Mouse (Mus musculus): Measurements from ENCODE around the gene Mettl13. TPM values are rescaled to one million over a fixed set of nuclear protein-coding genes. Genes with fewer than 3 reads are reported as not detected.

Mettl13 gene
- 1 to 10 TPM; 7.3 to 8.1 TPM for total RNA-seq (2021)

GRCm38 (mm10) chr1:162548016-162548916, at the start of gene Mettl13:
TSS of gene Mettl13 (minus strand) at chr1:162548551.
- peak; percentile 89 to 92 for DNase-seq
- intact Hi-C loops (cut with DNase I): loop anchor here (2.0 kb wide), 1 partner anchor 23 kb away; the partner anchor contains the start of gene Vamp4

GRCm38 (mm10) chr1:162597379-162598102, 49.2 kb upstream of the Mettl13 start:
- intact Hi-C loops (cut with DNase I): no loop called here
- DNase-seq: no peak

- intact Hi-C loops (cut with DNase I): no loop called here
- no peak for DNase-seq
These were observed 42.2 kb upstream of the Mettl13 start for GRCm38 (mm10) chr1:162590415-162590997.

GRCm38 (mm10) chr1:162589443-162589842, 41.1 kb upstream of the Mettl13 start:
- DNase-seq: peak in 1 of 2 experiments; percentile 9
- intact Hi-C loops (cut with DNase I): no loop called here

- intact Hi-C loops (cut with DNase I): no loop called here
- DNase-seq: no peak
These were observed 40.3 kb upstream of the Mettl13 start for GRCm38 (mm10) chr1:162588606-162589005.

GRCm38 (mm10) chr1:162586282-162586681, 37.9 kb upstream of the Mettl13 start:
- no peak for DNase-seq
- intact Hi-C loops (cut with DNase I): no loop called here

GRCm38 (mm10) chr1:162582884-162583283, 34.5 kb upstream of the Mettl13 start:
- no peak for DNase-seq
- intact Hi-C loops (cut with DNase I): no loop called here

GRCm38 (mm10) chr1:162575098-162575497, 26.7 kb upstream of the Mettl13 start:
- DNase-seq: no peak
- intact Hi-C loops (cut with DNase I): no loop called here

- intact Hi-C loops (cut with DNase I): loop anchor here (2.0 kb wide), 1 partner anchor 22 kb away; the partner anchor contains the start of gene Mettl13
- DNase-seq: peak; percentile 42 to 51
These were observed 22.7 kb upstream of the Mettl13 start for GRCm38 (mm10) chr1:162570931-162571601.

GRCm38 (mm10) chr1:162570260-162570748, 22.0 kb upstream of the Mettl13 start, which contains the start of gene Vamp4:
TSS of gene Vamp4 (plus strand) at chr1:162570515.
- intact Hi-C loops (cut with DNase I): loop anchor here (2.0 kb wide), 1 partner anchor 22 kb away; the partner anchor contains the start of gene Mettl13

GRCm38 (mm10) chr1:162567351-162567750, 19.0 kb upstream of the Mettl13 start:
- intact Hi-C loops (cut with DNase I): no loop called here
- no peak for DNase-seq

More at GRCm38 (mm10) chr1:162570260-162570748, 22.0 kb upstream of the Mettl13 start, which contains the start of gene Vamp4:
- peak; percentile 96 for DNase-seq

GRCm38 (mm10) chr1:162564992-162565391, 16.6 kb upstream of the Mettl13 start:
- intact Hi-C loops (cut with DNase I): no loop called here
- DNase-seq: peak in 1 of 2 experiments; percentile 23

GRCm38 (mm10) chr1:162563236-162563635, 14.9 kb upstream of the Mettl13 start:
- intact Hi-C loops (cut with DNase I): no loop called here
- no peak for DNase-seq

- intact Hi-C loops (cut with DNase I): no loop called here
These were observed 5.8 kb upstream of the Mettl13 start for GRCm38 (mm10) chr1:162554193-162554592.

GRCm38 (mm10) chr1:162552956-162553355, 4.6 kb upstream of the Mettl13 start:
- intact Hi-C loops (cut with DNase I): no loop called here
- no peak for DNase-seq

More at GRCm38 (mm10) chr1:162554193-162554592, 5.8 kb upstream of the Mettl13 start:
- DNase-seq: no peak

- intact Hi-C loops (cut with DNase I): loop anchor here (1.0 to 2.0 kb wide), 2 partner anchors 21 to 116 kb away; partner anchors contain the start of gene Vamp4
- peak in 1 of 2 experiments; percentile 40 for DNase-seq
These were observed 1.4 kb upstream of the Mettl13 start for GRCm38 (mm10) chr1:162549615-162550283.

GRCm38 (mm10) chr1:162548917-162549613, 714 bp upstream of the Mettl13 start:
- intact Hi-C loops (cut with DNase I): loop anchor here (2.0 kb wide), 1 partner anchor 22 kb away; the partner anchor contains the start of gene Vamp4
- no peak for DNase-seq

GRCm38 (mm10) chr1:162547607-162548006, 744 bp downstream of the Mettl13 start:
- intact Hi-C loops (cut with DNase I): loop anchor here (2.0 kb wide), 1 partner anchor 23 kb away; the partner anchor contains the start of gene Vamp4
- DNase-seq: no peak

Measured in heart, postnatal 10 days (tissue).